Mouse (Mus musculus): ENCODE results near the gene Fam71d.

Fam71d gene

GRCm38 (mm10) chr12:78691325-78691724 lies at the start of gene Fam71d:
TSS of gene Fam71d (plus strand) at chr12:78691535.
- DNase-seq (ENCODE audit: low spot score in 2 of 2), result no peak

- no peak for DNase-seq (ENCODE audit: low spot score in 2 of 2)
These were observed 47.6 kb upstream of the Fam71d start for GRCm38 (mm10) chr12:78643691-78644090.

GRCm38 (mm10) chr12:78645282-78645681 lies 46.1 kb upstream of the Fam71d start:
- no peak for DNase-seq (ENCODE audit: low spot score in 2 of 2)

- DNase-seq (ENCODE audit: low spot score in 2 of 2), result no peak
These were observed 31.5 kb upstream of the Fam71d start for GRCm38 (mm10) chr12:78659718-78660304.

GRCm38 (mm10) chr12:78678101-78678806 lies 13.1 kb upstream of the Fam71d start:
- DNase-seq (ENCODE audit: low spot score in 2 of 2), result no peak

GRCm38 (mm10) chr12:78678807-78679189 lies 12.5 kb upstream of the Fam71d start:
- no peak for DNase-seq (ENCODE audit: low spot score in 2 of 2)

GRCm38 (mm10) chr12:78681048-78681447 lies 10.3 kb upstream of the Fam71d start:
- DNase-seq (ENCODE audit: low spot score in 2 of 2), result no peak

GRCm38 (mm10) chr12:78682279-78682678 lies 9.1 kb upstream of the Fam71d start:
- no peak for DNase-seq (ENCODE audit: low spot score in 2 of 2)

GRCm38 (mm10) chr12:78685669-78686215 lies 5.6 kb upstream of the Fam71d start:
- no peak for DNase-seq (ENCODE audit: low spot score in 2 of 2)

- DNase-seq (ENCODE audit: low spot score in 2 of 2), result no peak
These were observed 2.5 kb upstream of the Fam71d start for GRCm38 (mm10) chr12:78688876-78689275.

GRCm38 (mm10) chr12:78693281-78693680 lies 1.9 kb downstream of the Fam71d start:
- DNase-seq (ENCODE audit: low spot score in 2 of 2), result no peak

- no peak for DNase-seq (ENCODE audit: low spot score in 2 of 2)
These were observed 26.4 kb downstream of the Fam71d start for GRCm38 (mm10) chr12:78717783-78718182.

- DNase-seq (ENCODE audit: low spot score in 2 of 2), result no peak
These were observed 36.4 kb downstream of the Fam71d start for GRCm38 (mm10) chr12:78727723-78728122.

- DNase-seq (ENCODE audit: low spot score in 2 of 2), result no peak
These were observed 48.3 kb downstream of the Fam71d start for GRCm38 (mm10) chr12:78739633-78740032.

GRCm38 (mm10) chr12:78740289-78740688 lies 49.0 kb downstream of the Fam71d start:
- DNase-seq (ENCODE audit: low spot score in 2 of 2), result no peak

- no peak for DNase-seq (ENCODE audit: low spot score in 2 of 2)
These were observed 54.9 kb downstream of the Fam71d start for GRCm38 (mm10) chr12:78746226-78746625.

GRCm38 (mm10) chr12:78747406-78747805 lies 56.1 kb downstream of the Fam71d start:
- DNase-seq (ENCODE audit: low spot score in 2 of 2), result no peak

GRCm38 (mm10) chr12:78748113-78748512 lies 56.8 kb downstream of the Fam71d start:
- DNase-seq (ENCODE audit: low spot score in 2 of 2), result no peak

- DNase-seq (ENCODE audit: low spot score in 2 of 2), result peak; percentile 95 to 97
These were observed 57.4 kb downstream of the Fam71d start, which contains the start of gene Mpp5 for GRCm38 (mm10) chr12:78748557-78749377. TSS of gene Mpp5 (plus strand) at chr12:78748907.

GRCm38 (mm10) chr12:78749378-78749801 lies 58.1 kb downstream of the Fam71d start:
- peak; percentile 26 to 50 for DNase-seq (ENCODE audit: low spot score in 2 of 2)

- DNase-seq (ENCODE audit: low spot score in 2 of 2), result no peak
These were observed 70.6 kb downstream of the Fam71d start for GRCm38 (mm10) chr12:78761979-78762378.

- no peak for DNase-seq (ENCODE audit: low spot score in 2 of 2)
These were observed 77.8 kb downstream of the Fam71d start for GRCm38 (mm10) chr12:78769031-78769713.
